Mouse (Mus musculus): ENCODE results near the gene Slc25a48. TPM values are rescaled to one million over a fixed set of nuclear protein-coding genes. Genes with fewer than 3 reads are reported as not detected.

Gene Slc25a48
- polyA plus RNA-seq, 1 experiment from 2014 or later, result not detected

DNA sequence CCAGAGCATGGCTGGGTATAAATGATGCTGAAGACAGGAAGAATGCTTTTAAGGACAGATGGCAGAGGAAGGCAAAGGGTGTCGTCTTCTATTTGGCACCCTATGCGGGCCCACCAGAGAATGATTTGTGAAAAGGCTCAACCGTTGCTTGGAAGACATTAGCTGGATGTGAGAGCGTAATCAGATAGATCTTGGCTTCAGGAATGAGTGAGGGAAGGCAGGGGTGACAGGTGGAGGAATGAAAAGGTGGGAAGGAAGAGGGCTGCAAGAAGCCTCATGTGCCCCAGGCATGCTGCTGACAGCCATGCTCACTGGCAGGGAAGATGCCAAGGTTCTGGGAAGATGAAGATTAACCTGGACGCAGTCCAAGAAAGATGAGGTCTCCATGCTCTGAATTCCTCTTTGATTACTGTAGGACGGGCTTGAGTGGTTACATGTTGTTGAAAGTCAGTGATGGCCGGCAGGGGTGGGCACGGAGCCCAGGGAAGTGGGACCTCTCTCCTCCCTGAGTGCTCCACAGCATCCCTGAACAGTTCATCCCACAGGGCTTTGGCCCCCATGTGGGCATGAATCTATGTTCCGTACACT lies 25.8 kb upstream of the Slc25a48 start:
- H3K27ac ChIP-seq (ENCODE audit: low read length), result no peak overlapping the region
- no peaks in the 10 kb centered on the region for H3K9me3 ChIP-seq (ENCODE audit: low read length)
- H3K27me3 ChIP-seq (replicated peaks; ENCODE audit: insufficient read depth, low read length), result no peaks in the 10 kb centered on the region
- 67% methylated on average over 9 of the region's 9 CpGs for WGBS
- ATAC-seq (no peak), DNase-seq (ENCODE audit: low spot score) (no peak)
- no peak overlapping the region for H3K4me3 ChIP-seq (ENCODE audit: low read depth, low read length)
- no peaks in the 10 kb centered on the region for H3K4me1 ChIP-seq (ENCODE audit: insufficient read depth, low read depth, low read length)
- H3K4me2 ChIP-seq (replicated peaks; ENCODE audit: low read depth, low read length), result no peak overlapping the region
- TF ChIP-seq CTCF (IDR thresholded peaks at IDR 0.05), result no peak
- TF ChIP-seq EP300 (IDR thresholded peaks at IDR 0.05), result no peak
- H3K36me3 ChIP-seq (ENCODE audit: insufficient read depth, low read length), result no peaks in the 10 kb centered on the region
- no peak overlapping the region for H3K9ac ChIP-seq (replicated peaks; ENCODE audit: low read depth)

DNA sequence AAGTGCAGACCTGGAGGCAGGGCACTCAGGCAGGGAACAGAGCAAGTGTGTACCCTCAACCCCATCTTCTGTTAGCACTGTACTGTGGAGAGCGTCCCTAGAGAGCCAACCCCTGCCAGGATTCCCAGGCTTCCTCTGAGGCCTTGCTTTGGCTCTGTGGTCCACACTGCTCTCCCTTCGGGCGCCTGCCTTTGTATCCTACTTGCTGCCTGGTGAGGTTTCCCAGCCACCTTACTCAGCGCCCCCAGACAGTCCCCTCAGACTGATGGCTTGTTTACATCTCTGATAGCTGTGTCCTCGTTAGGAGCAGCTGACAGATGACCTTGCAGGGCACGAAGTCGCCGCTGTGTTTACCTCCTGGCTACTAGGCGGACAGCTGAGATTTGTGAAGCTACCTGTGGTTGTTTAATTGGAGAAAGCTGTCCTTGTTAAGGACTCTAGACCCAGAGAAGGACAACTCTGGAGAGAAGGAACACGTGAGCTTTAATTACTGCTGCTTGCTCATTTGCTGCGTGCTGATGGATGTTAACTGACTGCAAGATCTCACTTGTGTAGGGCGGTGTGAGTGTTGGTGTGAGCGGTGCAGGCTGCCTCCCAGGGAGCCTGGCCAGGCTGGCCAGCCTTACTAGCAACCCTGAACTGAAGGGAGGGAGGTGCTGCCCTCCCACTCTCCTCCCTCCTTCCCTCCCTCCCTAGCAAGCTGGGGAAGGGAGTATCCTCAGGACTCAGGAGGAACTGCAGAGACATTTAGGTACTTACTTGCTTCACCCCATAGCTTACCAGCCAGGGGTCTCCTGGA lies 19.3 kb upstream of the Slc25a48 start:
- ATAC-seq (peak; percentile 74), DNase-seq (ENCODE audit: low spot score) (peak; percentile 52)
- WGBS, result 18% methylated on average over 13 of the region's 13 CpGs
- TF ChIP-seq EP300 (IDR thresholded peaks at IDR 0.05), result no peak
- no peak for TF ChIP-seq CTCF (IDR thresholded peaks at IDR 0.05)
- H3K4me2 ChIP-seq (replicated peaks; ENCODE audit: low read depth, low read length), result no peak overlapping the region
- H3K9ac ChIP-seq (replicated peaks; ENCODE audit: low read depth), result no peak overlapping the region
- H3K27ac ChIP-seq (ENCODE audit: low read length), result no peak overlapping the region
- no peaks in the 10 kb centered on the region for H3K27me3 ChIP-seq (replicated peaks; ENCODE audit: insufficient read depth, low read length)
- H3K9me3 ChIP-seq (ENCODE audit: low read length), result no peaks in the 10 kb centered on the region
- no peaks in the 10 kb centered on the region for H3K4me1 ChIP-seq (ENCODE audit: insufficient read depth, low read depth, low read length)
- H3K36me3 ChIP-seq (ENCODE audit: insufficient read depth, low read length), result no peaks in the 10 kb centered on the region
- H3K4me3 ChIP-seq (ENCODE audit: low read depth, low read length), result no peak overlapping the region

DNA sequence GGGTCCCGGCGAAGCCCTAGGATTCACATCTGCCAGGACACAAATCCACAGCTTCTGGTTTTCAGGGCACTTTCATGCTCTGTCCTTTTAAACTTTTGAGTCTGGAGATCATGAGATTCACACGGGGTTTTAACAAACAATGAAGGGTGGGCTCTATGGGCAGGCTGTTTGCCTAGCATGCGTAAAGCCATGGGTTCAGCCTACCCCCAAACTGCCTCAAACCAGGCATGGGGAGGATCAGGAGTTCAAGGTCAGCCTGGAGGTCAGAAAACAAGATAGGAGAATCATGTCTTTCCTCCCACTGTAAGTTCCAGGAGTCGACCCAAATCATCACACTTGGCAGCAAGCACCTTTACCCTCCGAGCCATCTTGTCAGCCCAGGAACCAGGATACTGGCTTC lies 18.6 kb upstream of the Slc25a48 start:
- H3K36me3 ChIP-seq (ENCODE audit: insufficient read depth, low read length), result no peaks in the 10 kb centered on the region
- no peak overlapping the region for H3K4me2 ChIP-seq (replicated peaks; ENCODE audit: low read depth, low read length)
- H3K4me1 ChIP-seq (ENCODE audit: insufficient read depth, low read depth, low read length), result no peaks in the 10 kb centered on the region
- no peak for DNase-seq (ENCODE audit: low spot score)
- no peak for ATAC-seq
- no peak overlapping the region for H3K27ac ChIP-seq (ENCODE audit: low read length)
- H3K27me3 ChIP-seq (replicated peaks; ENCODE audit: insufficient read depth, low read length), result no peaks in the 10 kb centered on the region
- H3K9me3 ChIP-seq (ENCODE audit: low read length), result no peaks in the 10 kb centered on the region
- 52% methylated on average over 6 of the region's 6 CpGs for WGBS
- no peak for TF ChIP-seq EP300 (IDR thresholded peaks at IDR 0.05)
- no peak for TF ChIP-seq CTCF (IDR thresholded peaks at IDR 0.05)
- H3K4me3 ChIP-seq (ENCODE audit: low read depth, low read length), result no peak overlapping the region
- H3K9ac ChIP-seq (replicated peaks; ENCODE audit: low read depth), result no peak overlapping the region

DNA sequence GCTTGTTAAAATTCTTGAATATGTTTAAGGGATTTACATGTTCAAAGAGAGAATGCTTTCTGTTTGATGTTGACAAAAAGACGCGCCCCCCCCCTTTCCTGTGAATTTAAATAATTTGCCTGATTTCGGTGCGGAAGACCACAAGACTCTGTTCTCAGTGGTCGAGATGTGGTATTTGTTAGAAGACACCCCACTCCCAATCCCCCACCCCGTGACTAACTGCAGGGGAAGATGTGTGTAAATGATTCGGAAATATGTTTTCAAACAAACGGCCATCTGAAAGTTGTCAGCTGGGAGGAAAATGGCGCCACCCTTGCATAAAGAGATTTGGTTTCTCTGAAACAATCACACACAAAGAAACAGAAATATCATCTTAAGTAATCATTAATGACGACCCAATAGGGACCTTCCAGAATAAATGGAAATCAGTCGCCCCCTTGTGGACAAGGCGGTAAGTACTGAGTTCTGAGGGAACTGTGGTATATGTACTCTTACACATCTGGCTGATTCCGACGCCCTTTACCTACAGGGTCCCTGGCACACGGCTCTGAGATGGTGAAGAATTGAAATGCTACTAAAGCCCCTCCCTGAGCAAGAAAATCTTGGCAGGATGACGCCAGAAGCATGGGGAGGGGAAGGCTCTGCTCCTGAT lies 16.0 kb upstream of the Slc25a48 start:
- no peaks in the 10 kb centered on the region for H3K4me1 ChIP-seq (ENCODE audit: insufficient read depth, low read depth, low read length)
- no peak overlapping the region for H3K27ac ChIP-seq (ENCODE audit: low read length)
- DNase-seq (ENCODE audit: low spot score) (peak; percentile 78), ATAC-seq (peak; percentile 43; the same call in 1 of the 2 replicates)
- no peak for TF ChIP-seq EP300 (IDR thresholded peaks at IDR 0.05)
- peak; percentile 85 for TF ChIP-seq CTCF (IDR thresholded peaks at IDR 0.05)
- no peaks in the 10 kb centered on the region for H3K36me3 ChIP-seq (ENCODE audit: insufficient read depth, low read length)
- no peaks in the 10 kb centered on the region for H3K9me3 ChIP-seq (ENCODE audit: low read length)
- H3K9ac ChIP-seq (replicated peaks; ENCODE audit: low read depth), result no peak overlapping the region
- WGBS, result 19% methylated on average over 16 of the region's 16 CpGs
- no peak overlapping the region for H3K4me2 ChIP-seq (replicated peaks; ENCODE audit: low read depth, low read length)
- H3K4me3 ChIP-seq (ENCODE audit: low read depth, low read length), result no peak overlapping the region
- no peaks in the 10 kb centered on the region for H3K27me3 ChIP-seq (replicated peaks; ENCODE audit: insufficient read depth, low read length)

DNA sequence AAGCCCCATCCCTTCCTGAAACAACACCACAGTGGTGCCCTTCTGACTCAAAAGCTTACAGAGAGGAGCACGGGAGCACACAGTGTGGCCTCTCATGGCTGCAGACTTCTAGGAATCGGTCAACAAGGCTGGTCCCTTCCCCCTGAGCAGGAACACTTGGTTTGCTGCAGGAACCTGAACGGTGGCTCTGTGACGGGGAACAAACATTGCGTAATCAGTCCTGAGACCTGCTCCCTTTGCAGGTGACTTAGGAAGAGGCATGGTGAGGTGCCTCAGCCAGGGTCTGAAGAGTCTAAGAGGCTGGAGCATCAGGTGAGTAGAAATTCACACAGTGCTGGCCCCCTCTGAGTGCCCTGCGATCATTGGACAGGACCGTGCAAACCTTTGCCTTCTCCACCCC lies 12.2 kb upstream of the Slc25a48 start:
- no peak overlapping the region for H3K4me3 ChIP-seq (ENCODE audit: low read depth, low read length)
- no peaks in the 10 kb centered on the region for H3K36me3 ChIP-seq (ENCODE audit: insufficient read depth, low read length)
- DNase-seq (ENCODE audit: low spot score) (peak; percentile 64), ATAC-seq (peak; percentile 63)
- H3K27me3 ChIP-seq (replicated peaks; ENCODE audit: insufficient read depth, low read length), result no peaks in the 10 kb centered on the region
- no peak overlapping the region for H3K9ac ChIP-seq (replicated peaks; ENCODE audit: low read depth)
- H3K4me1 ChIP-seq (ENCODE audit: insufficient read depth, low read depth, low read length), result no peaks in the 10 kb centered on the region
- WGBS, result 43% methylated on average over 7 of the region's 7 CpGs
- no peak overlapping the region for H3K4me2 ChIP-seq (replicated peaks; ENCODE audit: low read depth, low read length)
- no peaks in the 10 kb centered on the region for H3K9me3 ChIP-seq (ENCODE audit: low read length)
- H3K27ac ChIP-seq (ENCODE audit: low read length), result no peak overlapping the region
- no peak for TF ChIP-seq EP300 (IDR thresholded peaks at IDR 0.05)
- no peak for TF ChIP-seq CTCF (IDR thresholded peaks at IDR 0.05)

DNA sequence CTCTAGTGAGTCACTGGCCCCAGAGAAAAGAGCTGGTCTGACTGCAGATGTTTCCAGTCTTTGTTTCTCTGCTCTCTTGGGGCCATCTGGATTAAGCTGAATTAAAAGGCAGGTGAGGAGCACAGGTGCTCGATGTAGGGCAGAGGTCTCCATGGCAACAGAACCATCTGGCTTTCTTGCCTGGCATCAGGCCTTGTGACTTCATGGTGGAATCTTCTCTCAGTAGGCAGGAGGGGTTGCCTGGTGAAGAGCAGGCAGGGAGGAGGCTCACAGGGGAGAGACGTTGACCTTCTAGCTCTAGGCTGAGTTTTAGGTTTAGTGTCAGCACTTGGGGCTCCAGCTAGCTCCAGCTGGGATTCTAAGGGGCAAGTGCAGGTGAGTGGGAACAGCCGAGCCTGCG lies 11.8 kb upstream of the Slc25a48 start, which contains the start of gene Gm3045:
Gene Gm3045, plus strand, starts transcription at position 230 of the 400 bp plus-strand sequence.
- ATAC-seq, result 0 out of 2 replicates have a peak, but pooled peaks have one; percentile 2
- Histone ChIP-seq H3K9me3 (ENCODE audit: low read length) (no peaks in the 10 kb centered on the region), H3K4me1 (ENCODE audit: insufficient read depth, low read depth, low read length) (no peaks in the 10 kb centered on the region), H3K9ac (replicated peaks; ENCODE audit: low read depth) (no peak within 1 kb of the TSS), H3K27me3 (replicated peaks; ENCODE audit: insufficient read depth, low read length) (no peaks in the 10 kb centered on the region), H3K36me3 (ENCODE audit: insufficient read depth, low read length) (no peaks in the 10 kb centered on the region), H3K4me3 (ENCODE audit: low read depth, low read length) (no peak within 1 kb of the TSS), H3K27ac (ENCODE audit: low read length) (no peak within 1 kb of the TSS), H3K4me2 (replicated peaks; ENCODE audit: low read depth, low read length) (no peak within 1 kb of the TSS)
- TF ChIP-seq CTCF (IDR thresholded peaks at IDR 0.05) (no peak), EP300 (IDR thresholded peaks at IDR 0.05) (no peak)
- 46% methylated on average over 4 of the region's 4 CpGs for WGBS
- DNase-seq (ENCODE audit: low spot score), result no peak

Measured in lung, postnatal 0 days (tissue).